Mouse (Mus musculus) olfactory bulb, adult 2 months (tissue): ENCODE data around the gene Tuba4a.

Experiments used
- CTCF ChIP-seq: fragments of 200-500 bp; IDR thresholded peaks from 2 replicates; pipeline ENCODE4 v1.5.1; 2012; ENCODE audit warnings: low read depth, mild to moderate bottlenecking, low read length, moderate library complexity; ENCODE audit not compliant: insufficient read depth
- POLR2A ChIP-seq: fragments of 200-500 bp; IDR thresholded peaks from 2 replicates; pipeline ENCODE4 v1.6.1; 2012; ENCODE audit warnings: mild to moderate bottlenecking, low read depth, low read length, moderate library complexity; ENCODE audit not compliant: insufficient read depth

DNA sequence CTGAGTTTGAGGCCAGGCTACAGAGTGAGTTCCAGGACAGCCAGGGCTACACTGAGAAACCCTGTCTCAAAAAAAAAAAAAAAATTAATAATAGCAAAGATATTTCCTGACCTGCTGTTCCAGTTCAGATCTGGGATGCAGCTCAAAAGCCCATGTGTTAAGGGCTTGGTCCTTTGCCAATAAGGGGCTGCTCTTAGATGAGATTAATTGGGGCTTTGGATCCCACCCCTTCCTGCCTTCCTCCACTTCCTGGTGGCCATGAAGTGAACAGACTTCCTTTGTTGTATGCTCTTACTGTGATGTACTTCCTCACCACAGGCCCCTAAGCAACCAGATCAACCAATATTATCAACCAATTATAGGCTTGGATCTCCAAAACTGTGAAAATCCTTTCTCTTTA, 32.5 kb downstream of the Tuba4a start:
- TF ChIP-seq CTCF (no peak), POLR2A (no peak)
